Mouse (Mus musculus) spleen, adult 2 months (tissue): ENCODE measurements around the gene Shank3.

Experiments
- CTCF ChIP-seq: fragments of 200-500 bp; IDR thresholded peaks from 2 replicates; pipeline ENCODE4 v1.5.1; 2011; ENCODE audit warnings: mild to moderate bottlenecking, inconsistent platforms; ENCODE audit not compliant: insufficient read depth, insufficient read length, insufficient replicate concordance; ENCODE audit errors: extremely low read depth
- POLR2A ChIP-seq: fragments of 200-500 bp; IDR thresholded peaks from 2 replicates; pipeline ENCODE4 v1.6.1; 2011; ENCODE audit warnings: low read depth, low read length, inconsistent platforms

GRCm38 (mm10) chr15:89531399-89531798 is 32.0 kb downstream of the Shank3 start:
- TF ChIP-seq CTCF (no peak), POLR2A (no peak)
